Mouse (Mus musculus): ENCODE measurements around the gene Plagl2. TPM values are rescaled to one million over a fixed set of nuclear protein-coding genes. Genes with fewer than 3 reads are reported as not detected.

Gene Plagl2
- polyA plus RNA-seq, 1 experiment from 2014 or later: 6.9 TPM

GRCm38 (mm10) chr2:153179961-153180360, 61.3 kb downstream of the Plagl2 start:
- no peaks in the 10 kb centered on the region for H3K4me1 ChIP-seq (replicated peaks; ENCODE audit: control insufficient read depth, insufficient read depth)
- H3K4me3 ChIP-seq (ENCODE audit: low read depth, low read length): no peak overlapping the region
- no peak overlapping the region for H3K9ac ChIP-seq (ENCODE audit: low read length)
- DNase-seq (ENCODE audit: low spot score) (no peak), ATAC-seq (ENCODE audit: low FRiP score, low TSS enrichment) (no peak)
- H3K4me2 ChIP-seq (replicated peaks; ENCODE audit: low read depth): no peak overlapping the region
- H3K36me3 ChIP-seq (ENCODE audit: control insufficient read depth, insufficient read depth, low read length): peaks cover 10% of the 10 kb centered on the region
- no peak overlapping the region for H3K27ac ChIP-seq (replicated peaks)
- TF ChIP-seq CTCF (IDR thresholded peaks at IDR 0.05; ENCODE audit: low read depth) (no peak), EP300 (optimal IDR thresholded peaks at IDR 0.05) (no peak)
- 81% methylated on average over 3 of the region's 3 CpGs for WGBS
- H3K27me3 ChIP-seq (ENCODE audit: control insufficient read depth, insufficient read depth, low read length): no peaks in the 10 kb centered on the region
- H3K9me3 ChIP-seq (ENCODE audit: control insufficient read depth, low read length): no peaks in the 10 kb centered on the region

GRCm38 (mm10) chr2:153179126-153179860, 61.9 kb downstream of the Plagl2 start:
- TF ChIP-seq CTCF (IDR thresholded peaks at IDR 0.05; ENCODE audit: low read depth) (no peak), EP300 (optimal IDR thresholded peaks at IDR 0.05) (no peak)

More at GRCm38 (mm10) chr2:153179126-153179860, 61.9 kb downstream of the Plagl2 start:
- Histone ChIP-seq H3K36me3 (ENCODE audit: control insufficient read depth, insufficient read depth, low read length) (peaks cover 10% of the 10 kb centered on the region), H3K4me2 (replicated peaks; ENCODE audit: low read depth) (no peak overlapping the region), H3K4me3 (ENCODE audit: low read depth, low read length) (no peak overlapping the region), H3K4me1 (replicated peaks; ENCODE audit: control insufficient read depth, insufficient read depth) (no peaks in the 10 kb centered on the region), H3K27ac (replicated peaks) (no peak overlapping the region), H3K27me3 (ENCODE audit: control insufficient read depth, insufficient read depth, low read length) (no peaks in the 10 kb centered on the region), H3K9me3 (ENCODE audit: control insufficient read depth, low read length) (no peaks in the 10 kb centered on the region), H3K9ac (ENCODE audit: low read length) (no peak overlapping the region)
- DNase-seq (ENCODE audit: low spot score) (no peak), ATAC-seq (ENCODE audit: low FRiP score, low TSS enrichment) (no peak)
- WGBS: 79% methylated on average over 10 of the region's 10 CpGs

Other genes with a start within 250 kb of the Plagl2 start
- gene Pdrg1, start 226.0 kb downstream of the Plagl2 start, polyA plus RNA-seq (2015; fragmentation: Nextera tagmentation; extraction: Ambion mirVana): 66.0 and 66.8 TPM in 2 replicates
- gene Xkr7, start 209.6 kb downstream of the Plagl2 start, polyA plus RNA-seq (2015; fragmentation: Nextera tagmentation; extraction: Ambion mirVana): 0.04 TPM in 1 of 2 replicates, not detected in the other
- 1.1 and 1.2 TPM in 2 replicates for gene Ccm2l, start 175.5 kb downstream of the Plagl2 start, polyA plus RNA-seq (2015; fragmentation: Nextera tagmentation; extraction: Ambion mirVana)
- gene Hck, start 133.0 kb downstream of the Plagl2 start, polyA plus RNA-seq (2015; fragmentation: Nextera tagmentation; extraction: Ambion mirVana): 3.2 and 3.6 TPM in 2 replicates
- 44.0 and 45.6 TPM in 2 replicates for gene Tm9sf4, start 80.1 kb downstream of the Plagl2 start, polyA plus RNA-seq (2015; fragmentation: Nextera tagmentation; extraction: Ambion mirVana)
- gene Tspyl3, start 16.0 kb downstream of the Plagl2 start, polyA plus RNA-seq (2015; fragmentation: Nextera tagmentation; extraction: Ambion mirVana): 3.3 and 3.4 TPM in 2 replicates
- 2.6 and 2.7 TPM in 2 replicates for gene Pofut1, start 107 bp upstream of the Plagl2 start, polyA plus RNA-seq (2015; fragmentation: Nextera tagmentation; extraction: Ambion mirVana)
- 3.1 and 3.2 TPM in 2 replicates for gene Kif3b, start 50.0 kb upstream of the Plagl2 start, polyA plus RNA-seq (2015; fragmentation: Nextera tagmentation; extraction: Ambion mirVana)
- 5.9 TPM in 2 replicates for gene Asxl1, start 104.4 kb upstream of the Plagl2 start, polyA plus RNA-seq (2015; fragmentation: Nextera tagmentation; extraction: Ambion mirVana)